Mouse (Mus musculus) CH12.LX (cell line): ENCODE results near the gene Sema4g. TPM values are rescaled to one million over a fixed set of nuclear protein-coding genes. Genes with fewer than 3 reads are reported as not detected.
A peak's percentile ranks its signal among the peaks of the same experiment; 100 is the strongest.

Experiments used
- DNase-seq: peaks from one replicate; pipeline ENCODE4 v3.0.0-alpha.2; 2013; ENCODE audit errors: extremely low read depth
- H3K27ac ChIP-seq: 2 replicates; pipeline ENCODE4 v1.5.1; 2012; ENCODE audit warnings: low read depth, mild to moderate bottlenecking, control low read depth, moderate library complexity; ENCODE audit not compliant: insufficient read depth
- H3K27me3 ChIP-seq: replicated peaks from 2 replicates; pipeline ENCODE3; 2012; ENCODE audit warnings: inconsistent platforms
- H3K36me3 ChIP-seq, 2 experiments: replicated peaks in 1 of 2; 2 replicates each; pipeline versions ENCODE3 to v1.6.1; 2012; ENCODE audit warnings: inconsistent platforms in 1 of 2, low read length in 1 of 2, mild to moderate bottlenecking in 1 of 2, mixed read lengths in 1 of 2, moderate library complexity in 1 of 2; ENCODE audit not compliant: control insufficient read depth in 1 of 2, insufficient read depth in 1 of 2
- H3K4me1 ChIP-seq, 2 experiments: 2 replicates each; pipeline ENCODE4 v1.6.1; 2012; ENCODE audit warnings: inconsistent platforms in 1 of 2, moderate library complexity in 1 of 2; ENCODE audit not compliant: insufficient read depth in 2 of 2, control insufficient read depth in 1 of 2
- H3K4me2 ChIP-seq: 2 replicates; pipeline ENCODE4 v1.6.1; 2012; ENCODE audit warnings: low read depth, mild to moderate bottlenecking, control low read depth; ENCODE audit not compliant: poor library complexity, insufficient read depth, severe bottlenecking
- H3K4me3 ChIP-seq, 3 experiments: fragments of 150-350 bp in 1 of 3; sonication (generic) in 1 of 3; replicated peaks in 1 of 3; 2 replicates each; pipeline versions ENCODE3 to v1.5.1; 2011 to 2012; ENCODE audit warnings: low read depth in 2 of 3, low read length in 2 of 3, mild to moderate bottlenecking in 2 of 3, moderate library complexity in 2 of 3, control low read depth in 1 of 3, improper control_type of control experiment in 1 of 3, inconsistent platforms in 1 of 3, mixed read lengths in 1 of 3; ENCODE audit not compliant: poor library complexity in 1 of 3
- H3K79me2 ChIP-seq: replicated peaks from 2 replicates; pipeline ENCODE4 v1.6.1; 2012; ENCODE audit warnings: mild to moderate bottlenecking, moderate library complexity; ENCODE audit not compliant: control insufficient read depth, poor library complexity, insufficient read depth, severe bottlenecking; ENCODE audit errors: extremely low read depth
- H3K9ac ChIP-seq: 2 replicates; pipeline ENCODE4 v1.6.1; 2012; ENCODE audit warnings: low read depth, mild to moderate bottlenecking, control low read depth, moderate library complexity; ENCODE audit not compliant: insufficient read depth
- H3K9me3 ChIP-seq: replicated peaks from 2 replicates; pipeline ENCODE3; 2012; ENCODE audit warnings: low read length, inconsistent platforms, mixed read lengths
- BHLHE40 ChIP-seq: IDR thresholded peaks from 2 replicates; pipeline ENCODE4 v1.6.1; 2011; ENCODE audit warnings: mild to moderate bottlenecking, low read depth, low read length, improper control_type of control experiment
- CHD1 ChIP-seq: IDR thresholded peaks from 2 replicates; pipeline ENCODE4 v1.6.1; 2012; ENCODE audit warnings: low read depth, low read length, improper control_type of control experiment, inconsistent platforms
- CHD2 ChIP-seq: IDR thresholded peaks from 2 replicates; pipeline ENCODE4 v1.6.1; 2011; ENCODE audit warnings: low read length, improper control_type of control experiment
- CTCF ChIP-seq, 2 experiments: IDR thresholded peaks in 1 of 2; conservative IDR thresholded peaks in 1 of 2; 2 replicates each; pipeline ENCODE4 v1.5.1; 2011 to 2012; ENCODE audit warnings: low read depth in 2 of 2, low read length in 2 of 2, improper control_type of control experiment in 1 of 2, inconsistent platforms in 1 of 2, mild to moderate bottlenecking in 1 of 2, moderate library complexity in 1 of 2
- ELF1 ChIP-seq: IDR thresholded peaks from 2 replicates; pipeline ENCODE4 v1.6.1; 2014; ENCODE audit warnings: low read depth, mild to moderate bottlenecking, inconsistent platforms, low read length, improper control_type of control experiment
- EP300 ChIP-seq: IDR thresholded peaks from 2 replicates; pipeline ENCODE4 v1.6.1; 2011; ENCODE audit warnings: low read length, improper control_type of control experiment
- JUND ChIP-seq: conservative IDR thresholded peaks from 2 replicates; pipeline ENCODE4 v1.6.1; 2011; ENCODE audit warnings: low read depth, low read length, improper control_type of control experiment
- KAT2A ChIP-seq: IDR thresholded peaks from 2 replicates; pipeline ENCODE4 v1.6.1; 2012; ENCODE audit warnings: low read length, improper control_type of control experiment, inconsistent platforms; ENCODE audit not compliant: insufficient replicate concordance
- MAFK ChIP-seq: IDR thresholded peaks from 2 replicates; pipeline ENCODE4 v1.6.1; 2011; ENCODE audit warnings: low read length, improper control_type of control experiment; ENCODE audit not compliant: insufficient replicate concordance
- MAX ChIP-seq: IDR thresholded peaks from 2 replicates; pipeline ENCODE4 v1.6.1; 2011; ENCODE audit warnings: low read length, improper control_type of control experiment
- MAZ ChIP-seq: IDR thresholded peaks from 2 replicates; pipeline ENCODE4 v1.6.1; 2012; ENCODE audit warnings: low read depth, mild to moderate bottlenecking, inconsistent platforms, low read length, improper control_type of control experiment, moderate library complexity
- NELFE ChIP-seq: IDR thresholded peaks from 2 replicates; pipeline ENCODE4 v1.6.1; 2011; ENCODE audit warnings: low read depth, low read length, improper control_type of control experiment
- NRF1 ChIP-seq: IDR thresholded peaks from 2 replicates; pipeline ENCODE4 v1.6.1; 2014; ENCODE audit warnings: low read depth, mild to moderate bottlenecking, inconsistent platforms, low read length, improper control_type of control experiment, moderate library complexity
- PAX5 ChIP-seq: IDR thresholded peaks from 2 replicates; pipeline ENCODE4 v1.6.1; 2012; ENCODE audit warnings: low read length, inconsistent platforms, mixed read lengths
- RAD21 ChIP-seq: IDR thresholded peaks from 2 replicates; pipeline ENCODE4 v1.6.1; 2011; ENCODE audit warnings: low read depth, mild to moderate bottlenecking, low read length, improper control_type of control experiment, moderate library complexity
- RCOR1 ChIP-seq: conservative IDR thresholded peaks from 2 replicates; pipeline ENCODE4 v1.6.1; 2012; ENCODE audit warnings: low read depth, mild to moderate bottlenecking, inconsistent platforms, low read length, improper control_type of control experiment
- SIN3A ChIP-seq: IDR thresholded peaks from 2 replicates; pipeline ENCODE4 v1.6.1; 2012; ENCODE audit warnings: low read length, improper control_type of control experiment, inconsistent platforms
- SMC3 ChIP-seq: IDR thresholded peaks from 2 replicates; pipeline ENCODE4 v1.6.1; 2011; ENCODE audit warnings: low read depth, low read length, improper control_type of control experiment
- TBP ChIP-seq: conservative IDR thresholded peaks from 2 replicates; pipeline ENCODE4 v1.6.1; 2011; ENCODE audit warnings: low read depth, low read length, improper control_type of control experiment
- UBTF ChIP-seq: IDR thresholded peaks from 2 replicates; pipeline ENCODE4 v1.6.1; 2012; ENCODE audit warnings: low read depth, mild to moderate bottlenecking, inconsistent platforms, low read length, improper control_type of control experiment, moderate library complexity
- USF1 ChIP-seq: IDR thresholded peaks from 2 replicates; pipeline ENCODE4 v1.6.1; 2014; ENCODE audit warnings: low read depth, mild to moderate bottlenecking, inconsistent platforms, low read length, improper control_type of control experiment
- USF2 ChIP-seq: conservative IDR thresholded peaks from 2 replicates; pipeline ENCODE4 v1.6.1; 2011; ENCODE audit warnings: low read depth, low read length, improper control_type of control experiment
- ZC3H11A ChIP-seq: IDR thresholded peaks from 2 replicates; pipeline ENCODE4 v1.6.1; 2012; ENCODE audit warnings: low read depth, mild to moderate bottlenecking, inconsistent platforms, low read length, improper control_type of control experiment
- ZMIZ1 ChIP-seq: IDR thresholded peaks from 2 replicates; pipeline ENCODE4 v1.6.1; 2012; ENCODE audit warnings: low read depth, mild to moderate bottlenecking, inconsistent platforms, low read length, improper control_type of control experiment
- dilution Hi-C: fragments of 300-500 bp; cut with MboI; formaldehyde crosslinking; loops from 2 replicates; pipeline ENCODE4 v1.14.3; 2020; ENCODE audit warnings: low sequenced_read_pairs; ENCODE audit not compliant: extremely low pct_unique_long_range_greater_than_20kb, extremely low pct_ligation_motif_present
- in situ Hi-C: fragments of 300-500 bp; cut with MboI; formaldehyde crosslinking; loops from 3 replicates; pipeline ENCODE4 v1.14.3; 2019; ENCODE audit warnings: low sequenced_read_pairs, low pct_ligation_motif_present, low pct_unique_long_range_greater_than_20kb, mixed read lengths
- polyA plus RNA-seq: library from polyadenylated mRNA; unstranded; fragments of >175 nt; gene quantifications from 2 replicates; pipeline ENCODE4 v1.2.1, GENCODE M21; 2012; ENCODE audit warnings: low read depth; ENCODE audit not compliant: insufficient read length
- total RNA-seq, 2 experiments: library from RNA; depleted of rRNA; stranded (reverse); fragments of 300-350 nt in 1 of 2; fragments of >200 nt in 1 of 2; gene quantifications; 2 replicates each; pipeline ENCODE4 v1.2.3; 2012 to 2014

Sema4g gene
- total and polyA plus RNA-seq, 3 experiments = 0.71 to 8.4 (median 1.1) TPM

GRCm38 (mm10) chr19:45017216-45017771 lies 28.4 kb downstream of the Sema4g start:
- DNase-seq = no peak
- peak overlapping the region; percentile 87 for H3K9ac ChIP-seq
- H3K79me2 ChIP-seq = peaks cover 5% of the 10 kb centered on the region; the same call in 1 of the 2 replicates
- H3K36me3 ChIP-seq = peaks cover 2 to 10% of the 10 kb centered on the region in 2 experiments
- H3K27ac ChIP-seq = peak overlapping the region; percentile 73
- TF ChIP-seq ZMIZ1 = no peak
- TF ChIP-seq USF1 = no peak
- TF ChIP-seq KAT2A = no peak
- no peak for TF ChIP-seq CHD2
- no peak for TF ChIP-seq ELF1
- peak; percentile 35; the same call in 1 of the 2 replicates for TF ChIP-seq SIN3A
- no peak for TF ChIP-seq RAD21
- TF ChIP-seq ZC3H11A = no peak
- TF ChIP-seq EP300 = no peak
- TF ChIP-seq BHLHE40 = no peak
- 0 out of 2 replicates have a peak, but pooled peaks have one; percentile 4 for TF ChIP-seq MAX
- TF ChIP-seq NELFE = no peak
- TF ChIP-seq NRF1 = no peak
- no peak for TF ChIP-seq MAFK
- no peak for TF ChIP-seq USF2
- peak in 1 of 2 experiments; percentile 46; a peak in 2 of 4 replicates for TF ChIP-seq CTCF (conservative IDR thresholded peaks at IDR 0.05 in 1 of 2, IDR thresholded peaks at IDR 0.05 in 1 of 2; ENCODE audit: low read depth in 2 of 2, low read length in 2 of 2)
- TF ChIP-seq TBP = no peak
- TF ChIP-seq PAX5 = no peak
- TF ChIP-seq MAZ = peak; percentile 34; the same call in 1 of the 2 replicates
- no peak for TF ChIP-seq CHD1
- no peak for TF ChIP-seq JUND
- TF ChIP-seq UBTF = 0 out of 2 replicates have a peak, but pooled peaks have one; percentile 54
- TF ChIP-seq RCOR1 = no peak
- peak; percentile 25 for TF ChIP-seq SMC3
- H3K4me2 ChIP-seq = peak overlapping the region; percentile 77
- no peaks in the 10 kb centered on the region for H3K9me3 ChIP-seq
- dilution Hi-C loops (no loop called here), in situ Hi-C loops (no loop called here)
- peaks cover 23 to 43% of the 10 kb centered on the region in 2 experiments for H3K4me1 ChIP-seq
- H3K4me3 ChIP-seq = peak overlapping the region; percentile 28 to 72 (median 41)
- H3K27me3 ChIP-seq = peaks cover 40% of the 10 kb centered on the region
